Mouse (Mus musculus): Measurements from ENCODE around the gene Man1c1. TPM values are rescaled to one million over a fixed set of nuclear protein-coding genes. Genes with fewer than 3 reads are reported as not detected.

Man1c1 gene
- polyA plus RNA-seq, 1 experiment: 4.6 TPM

GRCm38 (mm10) chr4:134749301-134750030 is 45.4 kb upstream of the Man1c1 start:
- 77% methylated on average over 21 of the region's 21 CpGs for WGBS
- Histone ChIP-seq H3K4me3 (ENCODE audit: insufficient read depth, low read depth, low read length) (no peak overlapping the region), H3K27ac (ENCODE audit: insufficient read depth, low read depth, low read length) (no peak overlapping the region), H3K4me1 (ENCODE audit: control insufficient read depth, insufficient read depth, low read length) (0 out of 2 replicates have a peak, but pooled peaks cover 2% of the 10 kb centered on the region), H3K27me3 (replicated peaks; ENCODE audit: control insufficient read depth, insufficient read depth, low read length) (no peaks in the 10 kb centered on the region), H3K36me3 (ENCODE audit: control insufficient read depth, insufficient read depth, low read length) (no peaks in the 10 kb centered on the region)
- TF ChIP-seq CTCF (conservative IDR thresholded peaks at IDR 0.05; ENCODE audit: insufficient read depth, insufficient read length, low read depth, low read length) (peak; percentile 69), POLR2A (IDR thresholded peaks at IDR 0.05; ENCODE audit: low read depth, low read length) (no peak)
- DNase-seq: no peak

- no peak overlapping the region for H3K27ac ChIP-seq (ENCODE audit: insufficient read depth, low read depth, low read length)
- WGBS: 88% methylated on average over 16 of the region's 16 CpGs
Measured at GRCm38 (mm10) chr4:134745900-134746661, 42.0 kb upstream of the Man1c1 start.

GRCm38 (mm10) chr4:134743881-134744633 is 40.0 kb upstream of the Man1c1 start:
- H3K27me3 ChIP-seq (replicated peaks; ENCODE audit: control insufficient read depth, insufficient read depth, low read length): no peaks in the 10 kb centered on the region
- 55% methylated on average over 16 of the region's 16 CpGs for WGBS
- no peak overlapping the region for H3K4me3 ChIP-seq (ENCODE audit: insufficient read depth, low read depth, low read length)
- no peak for TF ChIP-seq POLR2A (IDR thresholded peaks at IDR 0.05; ENCODE audit: low read depth, low read length)
- TF ChIP-seq CTCF (conservative IDR thresholded peaks at IDR 0.05; ENCODE audit: insufficient read depth, insufficient read length, low read depth, low read length): no peak
- 0 out of 2 replicates have a peak, but pooled peaks cover 2% of the 10 kb centered on the region for H3K4me1 ChIP-seq (ENCODE audit: control insufficient read depth, insufficient read depth, low read length)
- no peak overlapping the region for H3K27ac ChIP-seq (ENCODE audit: insufficient read depth, low read depth, low read length)
- DNase-seq: no peak
- no peaks in the 10 kb centered on the region for H3K36me3 ChIP-seq (ENCODE audit: control insufficient read depth, insufficient read depth, low read length)

More at GRCm38 (mm10) chr4:134745900-134746661, 42.0 kb upstream of the Man1c1 start:
- no peak overlapping the region for H3K4me3 ChIP-seq (ENCODE audit: insufficient read depth, low read depth, low read length)
- H3K27me3 ChIP-seq (replicated peaks; ENCODE audit: control insufficient read depth, insufficient read depth, low read length): no peaks in the 10 kb centered on the region
- H3K4me1 ChIP-seq (ENCODE audit: control insufficient read depth, insufficient read depth, low read length): 0 out of 2 replicates have a peak, but pooled peaks cover 2% of the 10 kb centered on the region
- TF ChIP-seq CTCF (conservative IDR thresholded peaks at IDR 0.05; ENCODE audit: insufficient read depth, insufficient read length, low read depth, low read length) (peak; percentile 39), POLR2A (IDR thresholded peaks at IDR 0.05; ENCODE audit: low read depth, low read length) (no peak)
- no peak for DNase-seq
- H3K36me3 ChIP-seq (ENCODE audit: control insufficient read depth, insufficient read depth, low read length): no peaks in the 10 kb centered on the region

DNA sequence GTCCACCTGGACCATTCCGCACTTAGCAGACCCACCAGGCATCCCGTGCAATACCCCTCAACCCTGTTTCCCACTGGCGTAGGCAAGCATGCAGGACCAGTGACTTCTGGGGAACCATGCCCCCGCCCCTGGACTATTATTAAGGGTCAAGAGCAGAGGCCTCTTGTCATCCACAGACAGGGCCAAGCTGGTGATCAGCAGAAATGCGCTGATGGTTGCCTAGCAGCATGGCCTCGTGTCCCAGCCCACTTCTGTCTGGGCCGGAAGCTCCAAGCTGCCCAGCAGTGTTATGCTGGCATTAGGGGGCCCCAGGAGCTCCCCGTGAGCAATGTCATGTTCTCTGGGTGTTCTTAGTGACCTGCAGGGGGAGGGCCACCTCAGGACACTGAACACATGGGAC is 37.9 kb upstream of the Man1c1 start:
- TF ChIP-seq POLR2A (IDR thresholded peaks at IDR 0.05; ENCODE audit: low read depth, low read length) (no peak), CTCF (conservative IDR thresholded peaks at IDR 0.05; ENCODE audit: insufficient read depth, insufficient read length, low read depth, low read length) (no peak)
- 78% methylated on average over 8 of the region's 8 CpGs for WGBS
- peak; percentile 48 for DNase-seq
- Histone ChIP-seq H3K27ac (ENCODE audit: insufficient read depth, low read depth, low read length) (no peak overlapping the region), H3K36me3 (ENCODE audit: control insufficient read depth, insufficient read depth, low read length) (no peaks in the 10 kb centered on the region), H3K4me3 (ENCODE audit: insufficient read depth, low read depth, low read length) (no peak overlapping the region), H3K27me3 (replicated peaks; ENCODE audit: control insufficient read depth, insufficient read depth, low read length) (no peaks in the 10 kb centered on the region), H3K4me1 (ENCODE audit: control insufficient read depth, insufficient read depth, low read length) (0 out of 2 replicates have a peak, but pooled peaks cover 2% of the 10 kb centered on the region)

- no peak for DNase-seq
- 98% methylated on average over 4 of the region's 4 CpGs for WGBS
- H3K36me3 ChIP-seq (ENCODE audit: control insufficient read depth, insufficient read depth, low read length): no peaks in the 10 kb centered on the region
- 0 out of 2 replicates have a peak, but pooled peaks cover 2% of the 10 kb centered on the region for H3K4me1 ChIP-seq (ENCODE audit: control insufficient read depth, insufficient read depth, low read length)
- H3K27me3 ChIP-seq (replicated peaks; ENCODE audit: control insufficient read depth, insufficient read depth, low read length): no peaks in the 10 kb centered on the region
- no peak overlapping the region for H3K4me3 ChIP-seq (ENCODE audit: insufficient read depth, low read depth, low read length)
- no peak overlapping the region for H3K27ac ChIP-seq (ENCODE audit: insufficient read depth, low read depth, low read length)
- TF ChIP-seq CTCF (conservative IDR thresholded peaks at IDR 0.05; ENCODE audit: insufficient read depth, insufficient read length, low read depth, low read length) (no peak), POLR2A (IDR thresholded peaks at IDR 0.05; ENCODE audit: low read depth, low read length) (no peak)
Measured at GRCm38 (mm10) chr4:134740186-134740585, 36.1 kb upstream of the Man1c1 start.

- no peaks in the 10 kb centered on the region for H3K4me1 ChIP-seq (ENCODE audit: control insufficient read depth, insufficient read depth, low read length)
- no peak for DNase-seq
- no peaks in the 10 kb centered on the region for H3K27me3 ChIP-seq (replicated peaks; ENCODE audit: control insufficient read depth, insufficient read depth, low read length)
- H3K36me3 ChIP-seq (ENCODE audit: control insufficient read depth, insufficient read depth, low read length): no peaks in the 10 kb centered on the region
- H3K4me3 ChIP-seq (ENCODE audit: insufficient read depth, low read depth, low read length): no peak overlapping the region
- no peak overlapping the region for H3K27ac ChIP-seq (ENCODE audit: insufficient read depth, low read depth, low read length)
- WGBS: 77% methylated on average over 3 of the region's 3 CpGs
- TF ChIP-seq CTCF (conservative IDR thresholded peaks at IDR 0.05; ENCODE audit: insufficient read depth, insufficient read length, low read depth, low read length) (no peak), POLR2A (IDR thresholded peaks at IDR 0.05; ENCODE audit: low read depth, low read length) (no peak)
Measured at GRCm38 (mm10) chr4:134739530-134739929, 35.4 kb upstream of the Man1c1 start.

All from kidney, adult 2 months (tissue).